ENCODE assay signal across 34 mouse cellular contexts in genomic region chr1:170492027-170492426, GRCm38 (mm10).
DNase-seq lines count a peak whose midpoint lies in the region; ATAC-seq lines count a peak whose summit lies in the region.
"Had no signal": no experiment of that assay in that cellular context is flagged by ENCODE, and none has a peak within 500 bp of the region (broad histone marks: within the 10 kb centered on the region; RNA-seq: fewer than 3 reads in every experiment).

No protein-coding gene starts in this region.

- H3K4me2 ChIP-seq in hindbrain, embryonic 12.5 days (replicated peaks) = no peak overlapping the region
- no peak overlapping the region for H3K4me2 ChIP-seq in hindbrain, embryonic 16.5 days (ENCODE audit: low read length)
- no peak overlapping the region for H3K4me2 ChIP-seq in midbrain, embryonic 13.5 days (replicated peaks)
- no peak overlapping the region for H3K4me2 ChIP-seq in midbrain, embryonic 14.5 days (ENCODE audit: low read length)
- no peak overlapping the region for H3K4me2 ChIP-seq in neural tube, embryonic 13.5 days
- H3K4me2 ChIP-seq: embryonic facial prominence, embryonic 13.5 days; forebrain, embryonic 13.5 days; heart, embryonic 12.5 days; heart, embryonic 15.5 days had no signal

- no peaks in the 10 kb centered on the region for H3K9me3 ChIP-seq in hindbrain, embryonic 12.5 days (replicated peaks)
- H3K9me3 ChIP-seq in hindbrain, embryonic 16.5 days (ENCODE audit: control insufficient read depth, low read length) = no peaks in the 10 kb centered on the region
- no peaks in the 10 kb centered on the region for H3K9me3 ChIP-seq in midbrain, embryonic 13.5 days
- no peaks in the 10 kb centered on the region for H3K9me3 ChIP-seq in midbrain, embryonic 14.5 days (ENCODE audit: control insufficient read depth, low read length)
- H3K9me3 ChIP-seq in neural tube, embryonic 13.5 days = no peaks in the 10 kb centered on the region
- H3K9me3 ChIP-seq: embryonic facial prominence, embryonic 10.5 days; embryonic facial prominence, embryonic 13.5 days; forebrain, embryonic 13.5 days; G1E; heart, embryonic 12.5 days; heart, embryonic 15.5 days; hindbrain, embryonic 10.5 days had no signal

- no peaks in the 10 kb centered on the region for H3K36me3 ChIP-seq in hindbrain, embryonic 12.5 days
- no peaks in the 10 kb centered on the region for H3K36me3 ChIP-seq in hindbrain, embryonic 16.5 days (ENCODE audit: control insufficient read depth, insufficient read depth, low read length)
- no peaks in the 10 kb centered on the region for H3K36me3 ChIP-seq in midbrain, embryonic 13.5 days
- no peaks in the 10 kb centered on the region for H3K36me3 ChIP-seq in midbrain, embryonic 14.5 days (ENCODE audit: control insufficient read depth, insufficient read depth, low read length)
- no peaks in the 10 kb centered on the region for H3K36me3 ChIP-seq in neural tube, embryonic 13.5 days
- H3K36me3 ChIP-seq: embryonic facial prominence, embryonic 10.5 days; embryonic facial prominence, embryonic 13.5 days; G1E; heart, embryonic 12.5 days; heart, embryonic 15.5 days; hindbrain, embryonic 10.5 days had no signal

- ATAC-seq in hindbrain, embryonic 12.5 days (ENCODE audit: low FRiP score) = no peak
- no peak for ATAC-seq in hindbrain, embryonic 16.5 days
- ATAC-seq in midbrain, embryonic 13.5 days = 0 out of 2 replicates have a peak, but pooled peaks have one; percentile 27
- no peak for ATAC-seq in midbrain, embryonic 14.5 days (ENCODE audit: low FRiP score, low TSS enrichment)
- no peak for ATAC-seq in neural tube, embryonic 13.5 days (ENCODE audit: low read depth)
- ATAC-seq in megakaryocyte progenitor cell, adult 5-6 weeks (replicated peaks; ENCODE audit: poor library complexity) = peak; percentile 63; the same call in 1 of the 2 replicates
- ATAC-seq: forebrain, embryonic 13.5 days; hindbrain, postnatal 0 days; inflammation-experienced regulatory T-cells, adult 6 months; Patski had no signal

- H3K4me1 ChIP-seq in hindbrain, embryonic 12.5 days = no peaks in the 10 kb centered on the region
- no peaks in the 10 kb centered on the region for H3K4me1 ChIP-seq in hindbrain, embryonic 16.5 days (ENCODE audit: control insufficient read depth, insufficient read depth, low read depth, low read length)
- peaks cover 8% of the 10 kb centered on the region; the same call in 1 of the 2 replicates for H3K4me1 ChIP-seq in midbrain, embryonic 13.5 days (replicated peaks)
- no peaks in the 10 kb centered on the region for H3K4me1 ChIP-seq in midbrain, embryonic 14.5 days (ENCODE audit: control insufficient read depth, insufficient read depth, low read length)
- H3K4me1 ChIP-seq in neural tube, embryonic 13.5 days (replicated peaks) = peaks cover 13% of the 10 kb centered on the region
- H3K4me1 ChIP-seq: embryonic facial prominence, embryonic 13.5 days had no signal

- no peaks in the 10 kb centered on the region for H3K27me3 ChIP-seq in hindbrain, embryonic 12.5 days
- no peaks in the 10 kb centered on the region for H3K27me3 ChIP-seq in hindbrain, embryonic 16.5 days (replicated peaks; ENCODE audit: control insufficient read depth, insufficient read depth, low read length)
- H3K27me3 ChIP-seq in midbrain, embryonic 13.5 days = no peaks in the 10 kb centered on the region
- no peaks in the 10 kb centered on the region for H3K27me3 ChIP-seq in midbrain, embryonic 14.5 days (ENCODE audit: control insufficient read depth, insufficient read depth, low read length)
- no peaks in the 10 kb centered on the region for H3K27me3 ChIP-seq in neural tube, embryonic 13.5 days
- H3K27me3 ChIP-seq: CH12.LX; embryonic facial prominence, embryonic 13.5 days; forebrain, embryonic 13.5 days; heart, embryonic 12.5 days; heart, embryonic 15.5 days; Patski had no signal

- no peak for DNase-seq in midbrain, embryonic 14.5 days
- DNase-seq in neural tube, embryonic 10.5 days (ENCODE audit: extremely low spot score, low spot score) = no peak
- no peak for DNase-seq in testis, postnatal 10 days (ENCODE audit: low spot score)
- DNase-seq: adrenal gland, postnatal 10 days; adrenal gland, postnatal 36 days; B cell, adult 2 months; cerebellum, adult 11 months; cerebellum, adult 2 months; cerebellum, adult 9-11 months; cerebellum, postnatal 25 days; embryo, embryonic 11 days; forebrain, postnatal 0 days; gastrocnemius, adult 2 months; gastrocnemius, postnatal 14 days; heart, adult 18-20 months; heart, postnatal 10 days; heart, postnatal 36 days had no signal

- no peak overlapping the region for H3K4me3 ChIP-seq in hindbrain, embryonic 12.5 days
- H3K4me3 ChIP-seq in hindbrain, embryonic 16.5 days (ENCODE audit: low read length) = no peak overlapping the region
- H3K4me3 ChIP-seq in midbrain, embryonic 13.5 days (replicated peaks) = no peak overlapping the region
- H3K4me3 ChIP-seq in midbrain, embryonic 14.5 days (replicated peaks; ENCODE audit: low read depth, low read length) = no peak overlapping the region
- H3K4me3 ChIP-seq in neural tube, embryonic 13.5 days = no peak overlapping the region
- H3K4me3 ChIP-seq: embryonic facial prominence, embryonic 10.5 days; embryonic facial prominence, embryonic 13.5 days; erythroblast, embryonic 14.5 days; forebrain, embryonic 13.5 days; gastrocnemius, adult 2 months; heart, embryonic 12.5 days; heart, embryonic 15.5 days; hindbrain, embryonic 10.5 days had no signal

- WGBS in hindbrain, embryonic 12.5 days = 70% methylated on average over 4 of the region's 4 CpGs
- 77% methylated on average over 4 of the region's 4 CpGs for WGBS in hindbrain, embryonic 16.5 days
- WGBS in midbrain, embryonic 13.5 days = 79% methylated on average over 4 of the region's 4 CpGs
- WGBS in midbrain, embryonic 14.5 days = 80% methylated on average over 4 of the region's 4 CpGs
- WGBS in neural tube, embryonic 13.5 days = 75% methylated on average over 4 of the region's 4 CpGs

- H3K9ac ChIP-seq in hindbrain, embryonic 12.5 days = no peak overlapping the region
- no peak overlapping the region for H3K9ac ChIP-seq in hindbrain, embryonic 16.5 days (ENCODE audit: low read depth, low read length)
- H3K9ac ChIP-seq in midbrain, embryonic 13.5 days (replicated peaks) = no peak overlapping the region
- H3K9ac ChIP-seq in midbrain, embryonic 14.5 days (replicated peaks; ENCODE audit: low read length) = no peak overlapping the region
- H3K9ac ChIP-seq in neural tube, embryonic 13.5 days = no peak overlapping the region
- H3K9ac ChIP-seq: embryonic facial prominence, embryonic 13.5 days; forebrain, embryonic 13.5 days; forebrain, postnatal 0 days; heart, embryonic 12.5 days; heart, embryonic 15.5 days had no signal

- H3K27ac ChIP-seq in hindbrain, embryonic 12.5 days = peak overlapping the region; percentile 17; the same call in 1 of the 2 replicates
- no peak overlapping the region for H3K27ac ChIP-seq in hindbrain, embryonic 16.5 days (ENCODE audit: low read depth, low read length)
- H3K27ac ChIP-seq in midbrain, embryonic 13.5 days = no peak overlapping the region; the same call in 1 of the 2 replicates
- no peak overlapping the region for H3K27ac ChIP-seq in midbrain, embryonic 14.5 days (replicated peaks; ENCODE audit: low read depth, low read length)
- 0 out of 2 replicates have a peak overlapping the region, but pooled peaks have one; percentile 38 for H3K27ac ChIP-seq in neural tube, embryonic 13.5 days (replicated peaks)
- H3K27ac ChIP-seq: embryonic facial prominence, embryonic 10.5 days; embryonic facial prominence, embryonic 13.5 days; forebrain, embryonic 13.5 days; gastrocnemius, adult 2 months; heart, embryonic 15.5 days; hindbrain, embryonic 10.5 days; hindbrain, postnatal 0 days had no signal

Comparison
In these comparisons a context has a peak if more than half of its experiments do, and no peak if none do; other contexts are left out.
1. ATAC-seq: peak in midbrain, embryonic 13.5 days (single experiment) and megakaryocyte progenitor cell, adult 5-6 weeks (single experiment); none in hindbrain, embryonic 12.5 days (single experiment), hindbrain, embryonic 16.5 days (single experiment), midbrain, embryonic 14.5 days (single experiment) and neural tube, embryonic 13.5 days (single experiment).
2. H3K27ac ChIP-seq: peak in hindbrain, embryonic 12.5 days (single experiment) and neural tube, embryonic 13.5 days (single experiment); none in hindbrain, embryonic 16.5 days (single experiment), midbrain, embryonic 13.5 days (single experiment) and midbrain, embryonic 14.5 days (single experiment).